Mouse (Mus musculus) cerebellum, adult 8-10 months (tissue): ENCODE data around the gene Lmntd1.

Source experiments
- DNase-seq: peaks from one replicate; pipeline ENCODE4 v3.0.0; 2022

Lmntd1 gene

DNA sequence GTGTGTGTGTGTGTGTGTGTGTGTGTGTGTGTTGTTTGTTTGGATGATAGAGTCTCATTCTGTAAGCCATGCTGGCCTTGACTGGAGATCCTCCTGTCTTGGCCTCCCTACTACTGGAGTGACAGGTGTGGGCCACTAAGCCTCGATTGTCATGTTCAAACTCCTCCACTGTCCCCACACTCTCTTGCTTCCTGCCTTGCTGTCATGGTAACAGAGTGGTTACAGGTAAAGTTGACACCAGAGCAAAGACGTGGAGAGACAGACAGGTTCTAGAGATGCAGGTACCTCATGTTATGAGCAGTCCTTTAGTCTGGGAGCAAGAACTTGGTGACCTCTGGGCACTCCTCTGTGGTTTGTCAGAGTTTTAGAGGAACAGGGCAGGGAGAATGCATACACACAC is 239.7 kb downstream of the Lmntd1 start:
- DNase-seq, result no peak

DNA sequence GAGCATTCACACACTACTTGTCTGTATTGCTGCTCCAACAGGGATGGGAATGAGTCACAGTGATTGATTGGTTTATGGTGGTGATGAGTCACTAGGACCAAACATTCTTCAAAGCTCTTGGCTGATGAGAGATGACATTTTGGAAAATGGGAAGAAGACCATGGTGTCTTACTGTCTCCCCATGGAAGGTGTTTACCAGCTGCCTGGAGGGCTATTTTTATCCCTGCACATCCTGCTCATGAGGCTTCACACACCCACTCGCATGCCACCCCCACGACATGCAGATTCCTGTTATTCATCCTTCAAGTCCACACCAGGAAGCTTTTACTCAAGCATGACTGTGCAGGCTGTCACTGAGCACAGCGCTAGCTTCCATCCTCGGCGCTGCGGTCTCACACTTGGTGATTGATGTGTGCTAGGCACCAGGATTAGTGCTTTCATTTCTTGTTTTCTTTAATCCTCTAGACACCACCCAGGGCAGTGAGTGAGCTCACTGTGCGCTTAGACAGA is 240.4 kb downstream of the Lmntd1 start:
- DNase-seq, result no peak

DNA sequence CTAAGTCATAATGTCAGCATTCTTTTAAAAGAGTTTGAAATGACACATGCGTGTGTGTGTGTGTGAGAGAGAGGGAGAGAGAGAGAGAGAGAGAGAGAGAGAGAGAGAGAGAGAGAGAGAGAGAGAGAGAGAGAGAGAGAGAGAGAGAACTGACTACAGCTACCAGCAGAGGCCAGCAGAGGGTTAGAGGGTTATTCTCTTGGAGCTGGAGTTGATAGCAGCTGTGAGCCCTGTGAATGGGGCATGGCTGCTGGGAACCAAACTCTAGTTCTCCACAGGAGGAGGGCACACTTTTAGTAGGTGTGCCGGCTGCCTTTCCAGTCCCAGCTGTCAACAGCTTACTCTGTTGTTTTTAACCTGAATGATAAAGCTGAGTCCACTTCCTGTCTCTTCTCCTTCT is 242.1 kb downstream of the Lmntd1 start:
- no peak for DNase-seq

DNA sequence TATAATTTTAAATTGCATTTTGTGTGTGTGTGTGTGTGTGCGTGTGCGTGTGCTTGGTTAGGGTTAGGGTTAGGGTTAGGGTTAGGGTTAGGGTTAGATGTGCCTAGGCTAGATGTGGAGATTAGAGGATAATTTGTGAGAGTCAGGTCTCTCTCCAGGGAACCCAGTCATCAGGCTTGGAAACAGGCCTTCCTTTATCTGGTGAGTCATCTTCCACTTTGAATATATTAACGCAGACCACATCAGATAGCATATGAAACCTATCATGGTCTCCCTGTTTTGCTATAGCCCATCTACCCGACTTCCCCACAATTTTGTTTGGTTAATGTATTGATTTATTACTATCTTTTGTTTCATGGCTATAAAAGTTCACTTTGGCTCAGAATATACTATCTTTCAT is 242.5 kb downstream of the Lmntd1 start:
- no peak for DNase-seq

DNA sequence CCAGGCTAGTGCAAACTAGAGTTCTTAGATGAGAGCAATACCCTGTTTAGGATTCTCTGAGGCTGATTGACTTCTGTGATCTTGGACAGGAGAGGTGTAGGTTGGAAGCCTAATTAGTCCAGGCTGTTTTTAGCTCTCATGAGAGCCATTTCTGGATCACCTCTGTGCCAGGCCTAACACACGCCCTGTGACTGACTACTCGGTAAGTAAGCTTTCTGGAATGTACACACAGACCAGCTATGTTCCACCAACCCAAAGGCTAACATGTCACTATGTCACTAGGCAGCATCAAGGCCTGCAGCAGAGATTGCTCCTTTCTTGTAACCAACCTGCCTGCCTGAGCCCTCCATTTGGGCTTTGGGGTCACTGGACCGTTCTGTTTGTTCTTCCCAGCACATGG is 243.8 kb downstream of the Lmntd1 start:
- DNase-seq, result no peak

DNA sequence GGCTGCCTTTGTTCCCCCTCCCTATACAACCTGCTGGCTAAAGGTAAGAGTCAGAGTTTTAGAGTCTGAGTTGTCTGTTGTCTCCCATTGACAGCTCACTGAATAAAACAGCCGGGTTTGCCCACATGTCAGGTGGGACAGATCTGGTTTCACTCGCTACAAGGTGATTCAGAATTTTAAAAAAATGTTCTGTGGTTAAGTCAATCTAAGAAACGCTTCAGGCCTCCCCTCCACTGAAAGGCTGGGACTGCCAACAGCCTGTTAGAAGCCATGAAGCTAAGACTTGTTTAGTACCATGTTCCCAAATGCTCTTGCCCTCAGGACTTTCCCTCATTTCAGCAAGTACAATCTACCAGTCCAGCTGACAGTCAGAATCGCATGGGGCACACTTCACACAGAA is 244.8 kb downstream of the Lmntd1 start:
- no peak for DNase-seq

DNA sequence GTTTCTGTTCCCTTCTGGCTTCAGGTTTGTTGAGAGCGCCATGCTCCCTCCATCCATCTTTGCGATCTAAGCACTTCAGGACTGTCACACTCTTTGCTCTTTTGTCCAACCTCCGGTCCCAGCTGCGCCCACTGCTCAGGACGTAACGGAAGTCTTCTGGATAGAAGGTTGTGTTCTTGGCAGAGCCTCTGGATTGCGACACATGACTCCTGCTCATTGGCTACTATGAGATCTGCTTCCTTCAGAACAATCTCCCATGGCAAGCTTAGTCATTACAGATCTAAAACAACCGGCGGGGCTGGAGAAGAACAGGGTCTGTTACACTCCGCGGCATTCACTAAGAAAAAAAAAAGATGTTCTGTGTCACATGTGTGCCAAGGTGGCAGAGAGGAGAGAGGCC is 247.6 kb downstream of the Lmntd1 start:
- DNase-seq, result no peak

DNA sequence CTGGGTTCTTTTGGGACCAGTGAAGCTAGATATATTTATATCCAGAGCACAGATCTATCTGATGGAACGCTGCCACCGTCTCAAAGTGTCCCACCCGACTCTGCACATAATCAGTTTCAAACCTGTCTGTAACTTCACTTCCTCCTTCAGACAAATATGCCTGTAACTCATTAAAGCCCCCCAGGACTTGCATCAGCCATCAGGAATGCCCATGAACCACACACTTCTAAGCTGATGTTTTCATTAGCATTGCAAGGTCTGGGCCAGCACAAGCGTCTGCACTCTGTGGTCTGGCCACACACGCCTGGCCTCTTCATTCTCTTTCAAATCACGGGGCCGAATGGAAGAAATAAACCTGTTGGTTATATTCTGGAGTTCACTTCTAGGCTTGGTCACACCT is 250.4 kb downstream of the Lmntd1 start:
- no peak for DNase-seq

DNA sequence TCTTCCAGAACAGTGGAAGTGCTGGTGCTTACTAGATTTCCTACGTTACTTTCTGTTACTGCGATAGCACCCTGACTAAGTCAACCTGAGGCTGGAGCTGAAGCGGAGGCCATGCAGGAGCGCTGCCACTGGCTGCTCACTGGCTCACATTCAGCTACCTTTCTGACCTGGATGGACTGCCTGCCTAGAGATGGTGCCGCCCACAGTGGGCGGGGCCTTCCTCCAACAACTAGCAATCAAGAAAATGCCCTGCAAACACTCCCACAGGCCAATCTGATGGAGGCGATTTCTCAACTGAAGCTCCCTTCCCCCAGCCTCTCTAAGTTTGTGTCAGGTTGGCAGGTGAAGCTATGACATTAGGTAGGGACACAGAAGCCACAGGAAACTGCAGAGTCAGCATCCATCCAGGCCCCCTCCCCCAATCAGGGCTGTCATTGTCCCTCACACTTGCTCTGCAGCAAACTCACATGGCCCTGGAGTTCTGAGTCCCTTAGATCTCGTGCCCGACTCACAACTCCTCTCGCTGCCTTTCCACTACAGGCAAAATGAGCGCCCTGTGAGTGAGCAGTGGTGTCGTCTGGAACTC is 252.9 kb downstream of the Lmntd1 start:
- no peak for DNase-seq

DNA sequence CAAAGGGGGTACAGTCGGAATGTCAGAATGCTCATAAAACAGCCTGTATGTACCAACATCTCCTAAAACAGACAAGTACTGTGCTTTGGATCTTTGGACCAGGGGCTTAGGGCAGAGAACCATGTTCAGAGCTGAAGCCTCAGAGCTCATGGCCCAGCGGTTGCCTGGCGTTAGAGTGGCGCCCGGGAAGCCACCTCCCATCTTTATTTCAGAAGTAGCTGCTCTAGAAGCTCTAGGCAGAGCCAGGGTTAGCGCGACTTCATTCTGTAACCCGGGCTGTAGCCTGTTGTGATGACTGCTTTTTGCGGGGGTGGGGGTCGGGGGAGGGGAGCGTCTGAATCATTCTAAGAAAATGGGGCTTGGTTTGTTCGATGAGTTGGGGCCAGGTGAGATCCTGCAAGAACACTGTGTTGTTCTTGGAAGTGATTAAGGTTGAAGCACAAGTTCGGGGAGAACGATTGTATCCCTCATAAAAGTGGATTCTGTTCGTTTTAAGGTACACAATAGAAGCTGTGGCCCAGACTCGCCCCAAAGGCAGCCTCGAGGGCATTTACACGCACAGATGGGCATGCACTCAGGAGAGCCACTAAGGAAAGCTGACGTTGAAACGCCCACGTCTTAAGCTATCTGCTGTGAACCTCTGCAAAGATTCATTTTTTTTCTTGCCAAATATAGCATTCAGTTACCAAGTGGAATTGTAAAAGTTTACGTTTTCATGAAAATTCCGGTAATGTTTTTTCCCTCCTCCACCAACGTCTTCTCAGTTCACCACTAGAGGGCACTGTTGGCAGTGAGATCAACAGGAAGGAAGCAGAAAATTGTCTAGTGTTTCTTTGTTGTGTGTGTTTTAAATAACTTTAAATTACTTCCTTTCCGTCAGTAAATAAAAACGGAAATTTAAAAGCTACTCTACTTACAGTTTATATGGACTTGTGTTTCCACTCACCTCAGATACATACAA is 254.4 kb downstream of the Lmntd1 start:
- peak; percentile 49 for DNase-seq

DNA sequence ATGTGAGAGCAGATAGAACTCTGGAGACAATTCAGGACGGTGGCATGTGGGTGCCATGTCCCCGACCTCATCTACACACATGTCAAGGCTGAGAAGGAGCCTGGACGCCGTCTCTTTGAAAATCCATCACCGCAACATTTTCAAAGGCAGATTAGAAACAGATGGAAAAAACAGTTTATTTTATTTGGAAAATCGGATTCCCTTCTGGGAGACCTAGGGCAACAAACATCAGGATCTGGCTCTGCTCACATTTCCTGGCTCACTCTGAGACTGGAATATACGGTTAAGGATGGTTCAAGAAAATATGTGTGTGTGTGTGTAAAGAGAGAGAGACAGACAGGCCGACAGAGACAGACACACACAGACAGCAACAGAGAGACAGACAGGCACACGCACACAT is 256.1 kb downstream of the Lmntd1 start:
- DNase-seq, result no peak

DNA sequence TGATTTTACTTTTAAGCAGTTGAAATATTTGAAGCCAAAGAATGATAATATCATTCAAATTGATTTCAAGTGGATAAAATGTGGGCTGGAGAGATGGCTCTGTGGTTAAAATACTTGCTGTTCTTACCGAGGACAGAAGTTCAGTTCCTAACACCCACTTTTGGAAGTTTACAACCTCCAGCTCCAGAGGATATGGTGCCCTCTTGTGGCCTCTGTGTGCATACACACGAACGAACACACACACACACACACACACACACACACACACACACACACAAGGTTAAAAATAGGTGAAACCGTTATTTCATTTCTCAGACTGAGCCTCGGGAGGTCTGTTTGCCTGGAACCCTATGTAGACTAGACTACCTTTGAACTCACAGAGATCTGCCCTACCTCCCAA is 260.3 kb downstream of the Lmntd1 start:
- DNase-seq, result no peak

DNA sequence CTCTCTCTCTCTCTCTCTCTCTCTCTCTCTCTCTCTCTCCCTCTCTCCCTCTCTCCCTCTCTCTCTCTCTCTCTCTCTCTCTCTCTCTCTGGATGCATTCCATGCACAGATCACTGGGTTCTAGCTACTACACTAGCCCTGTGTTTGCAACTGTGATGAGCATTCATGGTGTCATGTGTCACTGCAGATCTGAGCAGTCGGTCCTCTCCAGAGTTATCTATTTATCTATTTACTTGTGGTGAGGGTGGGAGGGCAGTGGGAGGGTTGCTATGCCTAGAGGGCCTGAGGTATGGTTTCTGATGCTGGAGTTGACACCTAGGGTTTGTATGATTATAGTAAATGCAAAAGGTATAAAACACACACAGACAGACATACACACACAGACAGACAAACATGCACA is 261.4 kb downstream of the Lmntd1 start:
- DNase-seq, result no peak

DNA sequence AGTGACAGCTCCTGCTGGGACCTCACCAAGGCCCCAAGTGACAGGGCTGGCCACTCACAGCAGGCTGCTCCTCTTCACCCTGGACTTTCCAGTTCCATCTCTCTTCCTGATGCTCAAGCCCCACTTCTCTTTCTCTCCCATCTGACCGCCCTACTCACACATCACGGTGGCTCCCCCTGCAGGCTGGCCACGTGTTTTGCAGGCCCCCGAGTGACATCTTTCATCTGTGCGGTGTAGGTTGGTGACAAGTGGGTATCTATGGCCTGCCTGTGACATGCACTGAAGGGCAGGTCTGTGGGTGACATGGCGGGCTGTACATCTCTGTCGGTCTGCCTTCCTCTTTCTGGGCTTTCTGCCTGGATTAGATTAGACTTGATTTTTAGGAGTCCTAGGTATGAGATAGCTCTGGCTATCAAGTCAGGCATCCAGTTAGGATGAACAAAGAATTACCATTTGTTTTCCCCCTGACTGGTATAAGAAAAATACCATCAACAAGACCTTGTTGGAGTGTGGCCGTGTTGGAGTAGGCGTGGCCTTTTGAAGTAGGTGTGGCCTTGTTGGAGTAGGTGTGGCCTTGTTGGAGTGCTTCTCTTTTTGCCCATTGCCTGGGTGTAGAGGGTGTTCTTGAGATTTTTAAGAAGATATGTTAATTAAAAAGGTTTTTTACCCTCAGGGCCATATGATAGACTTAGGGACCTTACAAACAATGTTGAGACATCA is 265.8 kb downstream of the Lmntd1 start:
- peak; percentile 20 for DNase-seq

DNA sequence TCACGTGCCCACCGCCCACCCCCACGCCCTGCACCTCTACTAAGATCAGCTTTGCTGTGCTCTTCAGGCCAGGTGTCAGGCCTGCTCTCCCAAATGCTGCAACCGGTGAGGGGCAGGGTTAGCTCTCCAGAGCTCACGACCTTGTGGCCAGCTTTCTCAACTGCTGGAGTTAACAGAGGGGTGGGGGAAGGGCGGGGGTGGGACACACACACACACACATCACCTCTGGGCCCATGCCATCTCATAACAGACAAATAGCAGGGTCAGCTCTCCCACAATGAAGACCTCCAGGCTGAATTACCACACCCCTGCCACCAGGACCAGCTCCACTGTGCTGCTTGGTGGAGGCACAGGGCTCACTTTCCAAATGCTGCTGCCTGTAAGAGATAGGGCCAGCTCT is 266.5 kb downstream of the Lmntd1 start:
- DNase-seq, result no peak

DNA sequence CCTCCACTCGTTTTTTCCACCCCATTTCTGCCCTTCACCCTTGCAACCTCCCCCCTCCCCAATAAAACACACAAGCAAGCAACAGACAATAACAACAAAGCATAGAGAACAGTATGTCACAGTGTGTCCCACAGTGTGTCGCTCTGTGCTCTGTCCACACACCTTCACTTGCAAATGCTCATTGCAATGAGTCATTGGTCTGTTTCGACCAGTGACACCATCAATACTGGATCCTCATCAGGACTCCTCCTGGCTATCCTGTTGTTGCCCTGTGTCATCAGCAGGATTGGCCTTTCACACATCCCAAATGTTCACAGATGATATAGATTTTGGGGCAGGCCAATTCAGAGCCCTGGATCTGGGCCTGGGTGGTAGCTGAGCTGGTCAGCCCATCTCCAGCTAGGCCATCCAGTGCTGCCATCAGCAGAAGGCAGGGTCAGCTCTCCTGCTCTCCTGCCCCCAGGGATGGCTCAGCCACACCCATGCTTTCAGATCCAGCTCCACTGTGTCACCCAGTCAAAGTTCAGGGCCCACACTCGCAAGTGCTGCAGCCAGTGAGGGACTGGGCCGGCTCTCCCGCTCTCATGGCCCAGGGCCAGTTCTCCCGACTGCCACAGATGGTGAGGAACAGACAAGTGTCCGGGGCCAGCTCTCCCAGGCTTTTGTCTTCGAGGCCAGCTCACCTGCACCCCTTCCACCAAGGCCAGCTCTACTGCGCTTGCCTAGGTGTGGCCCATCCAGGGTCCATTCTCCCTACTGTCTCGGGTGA is 267.1 kb downstream of the Lmntd1 start:
- DNase-seq, result peak; percentile 72

DNA sequence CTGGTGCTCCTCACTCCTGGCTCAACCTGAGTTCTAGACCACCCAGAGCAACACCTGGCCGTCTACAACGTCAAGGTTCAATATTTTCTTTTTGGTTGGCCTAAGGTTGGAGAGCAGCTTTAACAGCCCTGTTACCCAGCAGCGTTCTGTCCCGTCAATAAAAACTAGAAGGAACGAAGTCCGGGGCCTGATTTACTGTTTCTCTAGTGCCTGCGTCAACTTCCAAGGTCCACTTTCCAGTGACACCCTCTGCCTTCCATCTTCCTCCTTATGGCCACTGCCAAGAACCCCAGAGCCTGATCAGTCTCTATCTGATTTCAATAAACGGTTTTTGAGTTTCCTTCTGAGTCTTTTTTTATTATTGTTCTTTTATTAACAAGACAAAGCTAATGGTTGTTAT is 267.8 kb downstream of the Lmntd1 start:
- DNase-seq, result no peak

DNA sequence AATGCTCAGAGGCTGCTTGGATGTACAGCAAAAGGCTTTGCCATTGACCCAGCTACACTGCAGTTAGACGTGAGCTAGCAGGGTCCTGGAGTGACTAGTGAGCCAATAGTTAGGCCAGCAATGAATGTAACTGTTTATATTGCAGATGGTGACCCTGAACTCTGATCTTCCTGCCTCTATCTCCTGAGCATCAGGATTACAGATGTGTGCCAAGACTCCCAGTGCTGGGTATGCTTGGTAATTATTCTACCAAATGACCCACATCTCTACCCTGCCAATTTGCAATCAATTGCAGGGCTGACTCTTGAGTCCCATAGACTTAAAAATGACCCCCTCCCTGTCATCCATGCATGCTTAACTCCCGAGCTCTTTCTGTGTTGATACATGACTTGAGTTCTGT is 269.4 kb downstream of the Lmntd1 start:
- DNase-seq, result no peak

DNA sequence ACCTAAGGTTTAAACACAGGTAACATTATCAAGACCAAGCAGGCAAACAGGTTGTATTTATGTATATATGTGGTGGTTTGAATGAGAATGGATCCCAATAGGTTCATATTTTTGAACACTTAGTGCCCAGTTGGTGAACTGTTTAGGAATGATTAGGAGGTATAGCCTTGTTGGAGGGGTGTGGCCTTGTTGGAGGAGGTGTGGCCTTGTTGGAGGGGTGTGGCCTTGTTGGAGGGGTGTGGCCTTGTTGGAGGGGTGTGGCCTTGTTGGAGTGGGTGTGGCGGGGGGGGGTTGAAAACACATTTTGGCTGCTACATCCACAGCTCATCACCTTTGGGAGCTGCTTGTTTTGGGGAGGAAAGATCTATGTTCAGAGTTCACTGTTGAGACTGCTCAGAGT is 270.7 kb downstream of the Lmntd1 start:
- no peak for DNase-seq

DNA sequence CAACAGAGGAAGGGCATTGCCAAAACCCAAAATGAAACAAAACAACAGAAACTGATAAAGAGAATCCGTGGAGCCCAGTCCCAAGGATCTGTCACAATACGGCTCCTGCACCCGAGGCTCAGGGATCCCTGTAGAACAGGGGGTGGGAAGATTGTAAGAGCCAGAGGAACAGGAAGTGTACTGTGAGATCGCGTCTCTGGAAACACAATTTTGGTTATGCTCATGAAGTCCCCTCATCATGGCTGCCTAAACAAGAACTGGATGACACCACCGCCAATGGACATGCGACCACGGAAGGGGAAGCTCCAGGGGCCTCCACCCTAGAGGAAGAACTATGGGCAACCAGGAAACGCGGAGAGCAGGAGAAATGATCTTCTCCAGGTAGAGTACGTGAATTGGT is 271.3 kb downstream of the Lmntd1 start:
- no peak for DNase-seq

DNA sequence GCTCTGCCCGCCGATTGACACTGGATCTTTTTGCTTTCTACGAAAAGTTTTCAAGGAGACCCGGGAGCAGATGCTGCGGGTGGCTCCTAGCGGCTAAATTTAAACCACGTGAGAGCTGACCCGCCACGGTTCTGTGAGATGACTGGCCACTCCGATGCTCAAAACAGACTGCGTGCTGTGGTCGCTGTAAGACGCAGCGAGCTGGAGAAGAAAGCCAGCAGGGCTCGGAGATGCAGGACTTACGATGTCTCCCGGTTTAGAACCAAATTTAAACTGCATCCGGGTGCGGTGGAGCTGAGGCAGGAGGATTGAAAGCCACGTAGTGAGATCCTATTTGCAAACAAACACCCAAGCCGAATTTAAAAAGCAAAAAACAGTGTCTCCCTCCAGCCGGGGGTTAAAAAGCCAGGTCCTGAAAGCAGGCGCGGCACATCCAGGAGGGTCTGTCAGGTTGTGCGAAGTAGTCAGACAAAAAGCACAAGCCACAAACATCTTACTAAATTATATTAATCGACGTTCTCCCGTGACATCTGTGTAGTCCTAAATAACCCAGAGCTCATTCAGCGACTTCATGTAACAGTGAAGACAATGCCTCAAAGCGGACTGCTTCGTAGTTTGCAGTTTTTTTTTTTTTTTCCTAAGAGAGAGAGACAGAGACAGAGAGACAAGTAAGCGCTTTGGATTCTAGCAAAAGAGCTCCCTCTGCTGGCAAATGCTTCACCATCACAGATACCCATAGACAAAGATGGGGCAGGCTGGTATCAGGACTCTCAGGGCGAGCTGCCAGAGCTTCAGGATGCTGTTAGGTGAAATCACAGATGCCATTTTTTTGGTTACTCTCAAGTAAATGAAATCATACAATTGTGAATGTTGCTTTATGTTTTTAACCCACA is 272.6 kb downstream of the Lmntd1 start:
- peak; percentile 90 for DNase-seq

DNA sequence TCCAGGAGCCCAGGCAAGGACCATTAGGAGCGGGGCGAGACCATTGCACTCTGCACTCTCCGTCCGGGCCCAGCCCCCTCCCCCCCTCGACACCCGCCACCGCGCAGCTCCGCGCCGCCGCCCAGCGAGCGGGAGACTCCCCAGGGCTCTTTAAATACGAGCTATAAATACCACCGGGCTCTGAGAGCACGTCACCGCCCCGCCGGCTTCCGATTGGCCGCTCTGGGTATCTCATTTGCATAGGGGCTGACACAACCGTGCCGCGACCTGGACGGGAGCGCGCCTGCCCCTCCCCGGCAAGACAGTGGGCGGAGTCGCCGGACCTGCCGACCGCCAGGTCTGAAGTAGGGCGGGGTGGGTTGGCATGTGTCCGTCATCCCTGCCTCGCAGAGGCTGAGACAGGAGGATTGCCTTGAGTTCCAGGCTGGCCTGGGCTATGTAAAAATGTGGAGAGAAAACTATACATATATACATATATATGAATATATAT is 273.4 kb downstream of the Lmntd1 start:
- peak; percentile 91 for DNase-seq
